Mouse (Mus musculus): ENCODE measurements at regions not wholly inside any gene's neighbourhood (a gene's known extent, or its start where the extent isn't known, plus 50 kb on each side); places are given as distances from the start of the nearest gene placed in this dataset.
A peak's percentile ranks its signal among the peaks of the same experiment; 100 is the strongest.

GRCm38 (mm10) chr13:117334125-117334524 is 113.2 kb upstream of the Gm17509 start:
- peak in 1 of 2 experiments; percentile 24 for DNase-seq (ENCODE audit: extremely low spot score in 1 of 2, low spot score in 1 of 2)

GRCm38 (mm10) chr13:117334539-117334938 is 113.7 kb upstream of the Gm17509 start:
- no peak for DNase-seq (ENCODE audit: extremely low spot score in 1 of 2, low spot score in 1 of 2)

GRCm38 (mm10) chr13:117381086-117381595 is 160.3 kb upstream of the Gm17509 start:
- DNase-seq (ENCODE audit: extremely low spot score in 1 of 2, low spot score in 1 of 2), result no peak

- no peak for DNase-seq (ENCODE audit: extremely low spot score in 1 of 2, low spot score in 1 of 2)
Measured at GRCm38 (mm10) chr13:117383480-117384137, 162.7 kb upstream of the Gm17509 start.

GRCm38 (mm10) chr13:117390287-117390686 is 169.4 kb upstream of the Gm17509 start:
- DNase-seq (ENCODE audit: extremely low spot score in 1 of 2, low spot score in 1 of 2), result no peak

GRCm38 (mm10) chr13:117393488-117393887 is 172.6 kb upstream of the Gm17509 start:
- no peak for DNase-seq (ENCODE audit: extremely low spot score in 1 of 2, low spot score in 1 of 2)

GRCm38 (mm10) chr13:117401245-117401644 is 180.4 kb upstream of the Gm17509 start:
- no peak for DNase-seq (ENCODE audit: extremely low spot score in 1 of 2, low spot score in 1 of 2)

GRCm38 (mm10) chr13:117409940-117410339 is 189.1 kb upstream of the Gm17509 start:
- DNase-seq (ENCODE audit: extremely low spot score in 1 of 2, low spot score in 1 of 2), result no peak

- DNase-seq (ENCODE audit: extremely low spot score in 1 of 2, low spot score in 1 of 2), result no peak
Measured at GRCm38 (mm10) chr13:117413616-117414015, 188.5 kb upstream of the Hcn1 start.

GRCm38 (mm10) chr13:117423558-117423957 is 178.6 kb upstream of the Hcn1 start:
- no peak for DNase-seq (ENCODE audit: extremely low spot score in 1 of 2, low spot score in 1 of 2)

GRCm38 (mm10) chr13:117425015-117425414 is 177.1 kb upstream of the Hcn1 start:
- DNase-seq (ENCODE audit: extremely low spot score in 1 of 2, low spot score in 1 of 2), result no peak

GRCm38 (mm10) chr13:117467407-117467806 is 134.7 kb upstream of the Hcn1 start:
- no peak for DNase-seq (ENCODE audit: extremely low spot score in 1 of 2, low spot score in 1 of 2)

- DNase-seq (ENCODE audit: extremely low spot score in 1 of 2, low spot score in 1 of 2), result no peak
Measured at GRCm38 (mm10) chr13:117472726-117473125, 129.4 kb upstream of the Hcn1 start.

- DNase-seq (ENCODE audit: extremely low spot score in 1 of 2, low spot score in 1 of 2), result no peak
Measured at GRCm38 (mm10) chr13:117482624-117483023, 119.5 kb upstream of the Hcn1 start.

- no peak for DNase-seq (ENCODE audit: extremely low spot score in 1 of 2, low spot score in 1 of 2)
Measured at GRCm38 (mm10) chr13:117508746-117509145, 93.4 kb upstream of the Hcn1 start.

GRCm38 (mm10) chr13:117550108-117550507 is 52.0 kb upstream of the Hcn1 start:
- DNase-seq (ENCODE audit: extremely low spot score in 1 of 2, low spot score in 1 of 2), result peak; percentile 32 to 69

Data from layer of hippocampus, postnatal 25 days (tissue).